Mouse (Mus musculus) left cerebral cortex, postnatal 36 days (tissue): ENCODE data around the gene Urah. TPM values are rescaled to one million over a fixed set of nuclear protein-coding genes. Genes with fewer than 3 reads are reported as not detected.
A peak's percentile ranks its signal among the peaks of the same experiment; 100 is the strongest.

ENCODE experiments used
- DNase-seq, 2 experiments: peaks; one replicate each; pipeline ENCODE4 v3.0.0; 2021 to 2022; ENCODE audit warnings: low spot score in 2 of 2, mixed read lengths in 1 of 2
- intact Hi-C: fragments of 180-260 bp; cut with DNase I; formaldehyde crosslinking; loops from one replicate; pipeline ENCODE4 v1.15.1; 2025
- total RNA-seq, 2 experiments: library from RNA; stranded (reverse); gene quantifications; 2 replicates each; pipeline ENCODE4 v1.2.3; 2021

Urah gene
- total RNA-seq, result 1 to 10 TPM; 2.1 to 8.4 TPM

DNA sequence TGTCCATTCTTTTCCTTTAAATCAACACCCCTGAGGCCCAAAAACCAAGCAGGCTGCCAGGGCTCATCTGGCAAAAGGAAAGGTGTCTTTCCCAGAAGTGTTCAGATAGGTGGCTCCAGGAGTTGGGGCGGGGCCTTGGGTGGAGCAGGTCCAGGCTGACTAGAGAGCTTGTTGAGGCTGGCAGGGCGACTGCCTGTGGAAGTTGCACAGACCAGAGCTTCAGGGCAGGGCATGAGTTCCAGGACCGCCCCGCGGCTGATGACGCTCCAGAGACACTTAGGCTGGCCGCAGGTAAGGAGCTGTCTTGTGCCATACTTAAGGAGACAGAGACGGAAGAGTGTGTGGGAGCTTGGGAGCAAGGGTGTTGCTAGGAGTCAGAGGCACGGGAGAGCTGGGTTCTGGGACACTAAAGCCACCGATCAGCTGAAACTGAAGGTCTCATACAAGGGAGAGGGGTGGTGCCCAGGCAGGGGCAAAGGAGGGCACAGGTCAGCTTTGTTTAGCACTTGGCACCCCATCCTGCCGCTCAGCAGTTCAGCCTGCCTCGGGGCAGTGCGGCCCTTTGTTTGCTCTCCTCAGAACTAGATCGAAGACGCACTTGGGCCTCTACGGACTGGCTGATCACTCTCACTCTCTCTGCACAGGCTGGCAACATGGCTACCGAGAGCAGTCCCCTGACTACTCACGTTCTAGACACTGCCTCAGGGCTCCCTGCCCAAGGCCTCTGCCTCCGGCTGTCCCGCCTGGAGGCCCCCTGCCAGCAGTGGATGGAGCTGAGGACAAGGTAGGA is at the start of gene Urah:
Urah (plus strand) TSS at position 51 of the 790 bp plus-strand sequence.
- DNase-seq, result no peak
- intact Hi-C loops, result no loop called here

DNA sequence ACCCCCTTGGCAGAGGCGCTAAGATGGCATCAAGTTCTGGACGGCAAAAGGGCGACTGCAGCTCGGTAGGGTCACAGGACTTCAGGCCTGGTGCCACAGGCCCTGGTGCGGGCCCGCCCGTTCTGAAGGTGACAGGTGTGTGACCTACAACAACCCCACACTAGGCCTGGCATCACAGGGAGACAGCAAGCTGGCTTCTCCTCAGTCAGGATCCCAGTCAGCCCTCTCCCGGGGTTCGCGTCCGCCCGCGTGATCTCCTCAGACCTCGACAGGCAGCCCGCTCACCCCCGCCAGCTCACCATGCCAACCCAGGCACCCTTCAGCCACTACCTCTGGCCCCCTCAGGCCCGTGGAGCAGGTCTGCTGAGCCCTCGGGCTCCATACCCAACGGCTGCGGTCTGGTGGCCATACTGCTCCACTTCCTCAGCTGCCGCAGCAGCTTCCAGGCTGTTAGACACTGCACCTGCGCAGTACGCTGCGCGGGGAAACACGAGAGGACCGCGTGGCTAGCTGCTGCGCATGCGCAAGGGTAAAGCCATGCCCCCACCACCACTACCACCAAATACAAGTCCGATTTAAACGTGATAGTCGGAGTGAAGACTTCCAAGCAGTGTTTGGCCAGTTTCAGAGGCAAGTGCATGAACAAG is 47.3 kb upstream of the Urah start, which contains the start of gene Syce1:
Syce1 (minus strand) TSS at position 447 of the 647 bp plus-strand sequence.
- no peak for DNase-seq
- intact Hi-C loops, result no loop called here

DNA sequence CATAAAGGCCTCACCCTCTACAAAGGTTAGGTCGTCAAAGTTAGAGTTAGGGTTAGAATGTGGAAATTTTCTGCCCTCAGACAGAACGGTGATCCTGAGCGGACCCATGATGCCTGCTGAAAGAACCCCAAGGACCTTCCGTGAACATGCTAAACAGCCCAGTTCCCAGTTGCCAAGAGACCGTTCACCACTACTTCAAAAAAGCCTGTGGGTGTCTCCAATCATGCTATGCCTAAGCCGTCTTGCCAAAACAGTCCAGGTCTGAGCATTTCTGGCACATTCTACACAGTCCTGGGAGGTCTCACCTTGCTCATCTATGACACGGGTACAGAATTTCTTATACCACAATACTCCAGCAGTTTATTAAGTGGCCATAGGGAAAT is 46.8 kb upstream of the Urah start:
- DNase-seq, result no peak
- intact Hi-C loops, result no loop called here

GRCm38 (mm10) chr7:140793541-140793940 is 41.3 kb upstream of the Urah start:
- intact Hi-C loops, result no loop called here

DNA sequence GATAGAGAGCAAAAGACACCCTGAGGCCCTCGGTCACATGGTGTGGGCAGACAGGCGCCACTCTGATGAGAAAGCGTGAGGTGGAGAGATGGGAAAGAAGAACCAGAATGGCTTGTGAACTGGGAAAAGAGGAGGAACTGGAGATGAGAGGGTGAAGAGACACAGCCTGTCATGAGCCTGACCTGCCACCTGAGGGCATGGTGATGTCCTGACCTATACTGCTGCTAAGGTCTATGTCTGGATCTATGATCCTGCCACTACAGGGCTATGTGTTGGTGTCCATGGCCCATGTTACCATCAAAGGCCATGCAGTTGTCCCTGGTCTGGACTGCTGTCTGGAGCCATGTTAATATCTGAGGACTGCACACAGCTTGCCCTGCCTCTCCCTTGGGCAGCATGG is 37.2 kb upstream of the Urah start:
- intact Hi-C loops, result no loop called here

More at GRCm38 (mm10) chr7:140793541-140793940, 41.3 kb upstream of the Urah start:
- DNase-seq, result no peak

DNA sequence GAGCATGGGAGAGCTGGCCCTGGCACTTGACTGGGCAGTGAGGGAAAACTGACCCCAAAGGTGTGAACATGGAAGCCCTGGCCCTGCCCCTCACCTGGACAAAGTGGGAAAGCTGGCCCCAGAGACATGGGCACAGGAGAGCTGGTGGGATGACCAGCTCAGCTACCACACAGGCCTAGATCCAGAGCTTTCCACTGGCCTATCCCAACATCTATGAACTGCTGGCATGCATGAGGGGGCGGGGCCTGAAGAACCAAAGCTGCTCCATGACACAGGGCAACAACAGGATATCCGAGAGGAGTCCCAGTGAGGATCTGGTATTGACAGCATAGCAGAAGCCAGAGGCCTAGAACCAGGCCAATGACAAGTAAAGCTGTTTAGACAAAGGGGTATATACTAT is 36.6 kb upstream of the Urah start:
- DNase-seq, result no peak
- intact Hi-C loops, result no loop called here

More for the DNA sequence above, 37.2 kb upstream of the Urah start:
- DNase-seq, result no peak

GRCm38 (mm10) chr7:140802629-140803028 is 32.2 kb upstream of the Urah start:
- no peak for DNase-seq
- intact Hi-C loops, result no loop called here

DNA sequence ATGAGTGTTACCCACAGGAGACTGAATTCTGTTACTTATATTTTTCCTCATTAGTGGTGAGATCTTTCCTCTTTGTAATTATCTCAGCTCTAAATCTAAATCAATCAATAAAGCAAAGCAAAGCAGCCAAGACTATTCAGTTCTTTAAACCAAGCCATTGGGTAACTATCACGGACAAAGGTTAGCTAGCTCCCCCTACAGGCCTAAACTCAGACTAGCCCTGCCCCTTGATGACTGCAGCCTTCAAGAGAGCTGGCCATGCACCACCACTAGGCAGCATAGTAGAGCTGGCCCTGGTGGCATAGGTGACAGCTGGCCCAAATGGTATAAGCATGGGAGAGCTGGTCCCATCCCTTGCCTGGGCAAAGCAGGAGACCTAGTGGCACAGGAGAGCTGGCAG is 29.1 kb upstream of the Urah start:
- peak; percentile 39 to 47 for DNase-seq
- intact Hi-C loops, result no loop called here

DNA sequence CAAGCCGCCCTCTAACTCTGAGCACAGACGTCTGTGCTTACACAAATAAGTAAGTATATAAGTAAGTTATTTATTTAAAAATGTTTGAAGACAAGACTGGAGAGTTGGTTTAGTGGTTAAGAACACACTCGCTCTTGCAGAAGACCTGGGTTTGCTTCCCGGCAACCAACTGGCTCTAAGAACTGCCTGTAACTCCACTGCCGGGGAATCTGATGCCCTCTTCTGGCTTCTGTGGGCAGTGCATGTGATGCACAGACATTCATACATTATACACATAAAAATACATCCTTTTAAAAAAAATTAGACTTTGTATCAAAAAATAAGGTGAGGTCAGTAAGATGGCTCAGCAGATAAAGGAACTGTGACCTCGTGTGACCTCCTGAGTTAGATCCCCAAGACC is 24.3 kb upstream of the Urah start:
- no peak for DNase-seq
- intact Hi-C loops, result no loop called here

DNA sequence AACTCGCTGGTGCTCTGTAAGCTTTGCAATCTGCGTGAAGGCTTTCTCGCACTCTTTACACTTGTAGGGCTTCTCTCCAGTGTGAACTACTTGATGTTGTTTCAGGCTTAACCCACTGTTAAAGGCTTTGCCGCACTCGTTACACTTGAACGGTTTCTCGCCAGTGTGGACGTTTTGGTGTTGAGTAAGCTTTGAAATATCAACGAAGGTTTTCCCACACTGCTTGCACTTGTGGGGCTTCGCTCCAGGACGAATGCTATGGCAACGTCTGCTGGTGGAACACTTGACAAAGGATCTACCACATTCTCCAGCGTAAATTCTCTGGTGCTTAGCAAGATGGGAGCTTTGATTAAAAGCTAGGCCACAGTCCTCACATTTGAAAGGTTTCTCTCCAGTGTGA is 23.1 kb upstream of the Urah start:
- no peak for DNase-seq
- intact Hi-C loops, result no loop called here

DNA sequence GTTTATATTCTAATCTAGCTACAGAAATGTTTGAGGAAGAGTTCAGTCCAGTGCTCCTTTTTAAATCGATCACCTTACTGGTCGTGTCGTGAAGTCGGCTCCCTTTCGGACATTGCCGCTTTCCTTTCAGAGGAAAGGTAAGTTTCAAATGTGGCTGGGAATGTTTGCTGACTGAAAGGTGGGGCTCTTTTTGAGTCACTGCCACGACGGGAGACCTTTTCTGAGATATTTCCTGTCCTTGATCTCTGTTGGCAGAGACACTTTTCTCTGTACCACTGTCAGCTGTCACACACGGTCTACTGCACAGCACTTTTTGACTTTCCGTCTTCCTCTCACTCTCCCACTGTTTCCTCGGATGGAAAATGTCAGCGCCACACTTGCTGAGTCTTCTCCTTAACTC is 22.0 kb upstream of the Urah start:
- intact Hi-C loops, result no loop called here
- DNase-seq, result no peak

- no peak for DNase-seq
- intact Hi-C loops, result no loop called here
Measured at GRCm38 (mm10) chr7:140820173-140820572, 14.6 kb upstream of the Urah start.

GRCm38 (mm10) chr7:140821305-140821652 is 13.5 kb upstream of the Urah start:
- intact Hi-C loops, result no loop called here
- DNase-seq, result no peak

- intact Hi-C loops, result no loop called here
- peak; percentile 61 to 75 for DNase-seq
Measured at GRCm38 (mm10) chr7:140821653-140822329, 13.0 kb upstream of the Urah start, which contains the start of gene Zfp941. TSS of gene Zfp941 (minus strand) at chr7:140822178.

DNA sequence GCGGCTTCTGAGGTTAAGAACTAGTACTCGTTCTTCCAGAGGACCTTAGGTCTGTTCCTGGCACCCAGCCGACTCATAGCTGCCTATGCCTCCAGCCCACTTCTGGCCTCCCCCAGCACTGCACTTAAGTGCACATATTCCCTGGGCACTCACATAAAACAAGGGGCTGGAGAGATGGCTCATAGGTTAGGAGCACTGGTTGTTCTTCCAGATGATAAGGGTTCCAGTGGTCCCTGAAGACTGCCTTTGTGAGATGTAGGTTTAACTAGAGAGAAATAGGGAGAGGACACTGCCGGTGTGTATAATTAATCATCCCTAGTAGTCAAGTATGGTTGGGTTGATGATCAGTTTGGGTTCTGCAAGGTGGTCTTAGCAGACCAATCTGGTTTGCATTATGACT is 12.1 kb upstream of the Urah start:
- DNase-seq, result no peak
- intact Hi-C loops, result no loop called here

- DNase-seq, result peak; percentile 69 to 81
- intact Hi-C loops, result loop anchor here (2.0 kb wide), 2 partner anchors 676 to 750 kb away; no protein-coding TSS in a partner anchor
Measured at GRCm38 (mm10) chr7:140828171-140828881, 6.5 kb upstream of the Urah start.

GRCm38 (mm10) chr7:140831447-140831846 is 3.4 kb upstream of the Urah start:
- DNase-seq, result peak in 1 of 2 experiments; percentile 1
- intact Hi-C loops, result no loop called here

- intact Hi-C loops, result no loop called here
- no peak for DNase-seq
Measured at GRCm38 (mm10) chr7:140833341-140833740, 1.5 kb upstream of the Urah start.

GRCm38 (mm10) chr7:140835758-140836087 is 905 bp downstream of the Urah start:
- no peak for DNase-seq
- intact Hi-C loops, result no loop called here
